Mouse (Mus musculus) heart, embryonic 15.5 days (tissue): ENCODE data around the gene Rnase11. TPM values are rescaled to one million over a fixed set of nuclear protein-coding genes. Genes with fewer than 3 reads are reported as not detected.
"Not testable (repeated sequence)": the region's sequence is repeated elsewhere in the genome, so short reads cannot be mapped to it uniquely, and the experiment has no call there.

Experiments used
- ATAC-seq: fragments of 200-750 bp; cut with Nextera tagmentation; replicated peaks from 2 replicates; pipeline ENCODE4 v1.8.0; 2017; ENCODE audit warnings: low read depth, moderate TSS enrichment; ENCODE audit not compliant: insufficient number of reproducible peaks, insufficient read depth, low FRiP score
- H3K27ac ChIP-seq: fragments of 300-500 bp; sonication (generic); 2 replicates; pipeline ENCODE4 v1.5.1; 2015; ENCODE audit warnings: mild to moderate bottlenecking, inconsistent platforms
- H3K27me3 ChIP-seq: fragments of 300-500 bp; sonication (generic); 2 replicates; pipeline ENCODE4 v1.6.1; 2015; ENCODE audit warnings: inconsistent platforms
- H3K36me3 ChIP-seq: fragments of 300-500 bp; sonication (generic); 2 replicates; pipeline ENCODE4 v1.6.1; 2015; ENCODE audit warnings: mild to moderate bottlenecking, inconsistent platforms
- H3K4me1 ChIP-seq: fragments of 300-500 bp; sonication (generic); replicated peaks from 2 replicates; pipeline ENCODE4 v1.6.1; 2015; ENCODE audit warnings: inconsistent platforms
- H3K4me2 ChIP-seq: fragments of 300-500 bp; sonication (generic); 2 replicates; pipeline ENCODE4 v1.6.1; 2015; ENCODE audit warnings: inconsistent platforms, mild to moderate bottlenecking, moderate library complexity
- H3K4me3 ChIP-seq: fragments of 300-500 bp; sonication (generic); 2 replicates; pipeline ENCODE4 v1.5.1; 2015; ENCODE audit warnings: mild to moderate bottlenecking, inconsistent platforms
- H3K9ac ChIP-seq: fragments of 300-500 bp; sonication (generic); 2 replicates; pipeline ENCODE4 v1.6.1; 2015; ENCODE audit warnings: mild to moderate bottlenecking, inconsistent platforms
- H3K9me3 ChIP-seq: fragments of 300-500 bp; sonication (generic); replicated peaks from 2 replicates; pipeline ENCODE4 v1.6.1; 2016; ENCODE audit warnings: inconsistent platforms
- WGBS: fragments of 180-500 bp; shearing (Covaris S2); methylation state at CpG from one replicate; pipeline ENCODE4 v1.1.7; 2015; ENCODE audit warnings: mixed read lengths; 5-methylcytosine and 5-hydroxymethylcytosine counted together
- polyA plus RNA-seq: library from polyadenylated mRNA; unstranded; fragments of >200 nt; fragmentation: Nextera tagmentation; extraction: Ambion mirVana; gene quantifications from 2 replicates; pipeline ENCODE4 v1.2.1, GENCODE M21; 2015

Gene Rnase11
- polyA plus RNA-seq, 1 experiment from 2014 or later, result not detected

DNA sequence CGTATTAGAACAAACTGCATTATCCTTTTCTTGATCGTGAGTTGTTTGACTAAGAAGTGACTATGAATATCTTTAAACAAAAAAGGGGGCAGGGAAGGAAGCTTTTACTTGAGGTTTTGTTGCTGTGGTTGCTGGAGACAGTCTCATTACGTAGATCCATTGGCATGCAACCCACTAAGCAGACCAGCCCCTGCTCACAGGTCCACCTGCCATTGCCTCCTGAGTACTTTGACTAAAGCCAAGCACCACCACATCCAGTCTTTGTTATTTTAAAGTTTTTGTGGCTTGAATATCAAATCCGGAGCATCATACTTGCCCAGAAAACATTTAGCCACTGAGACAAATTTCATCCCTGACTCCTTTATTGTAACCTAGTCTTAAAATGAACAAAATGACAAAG, 13.7 kb downstream of the Rnase11 start:
- WGBS, result 72% methylated on average over 4 of the region's 4 CpGs
- Histone ChIP-seq H3K4me3 (no peak overlapping the region), H3K4me2 (no peak overlapping the region), H3K36me3 (no peaks in the 10 kb centered on the region), H3K9ac (no peak overlapping the region), H3K9me3 (no peaks in the 10 kb centered on the region), H3K27me3 (no peaks in the 10 kb centered on the region), H3K4me1 (0 out of 2 replicates have a peak, but pooled peaks cover 6% of the 10 kb centered on the region), H3K27ac (no peak overlapping the region)
- no peak for ATAC-seq

- no peak overlapping the region for H3K27ac ChIP-seq
- no peak overlapping the region for H3K4me3 ChIP-seq
- H3K4me2 ChIP-seq, result no peak overlapping the region
- WGBS, result 58% methylated on average over 1 of the region's 1 CpGs
- no peaks in the 10 kb centered on the region for H3K36me3 ChIP-seq
- no peaks in the 10 kb centered on the region for H3K9me3 ChIP-seq
- ATAC-seq, result no peak
- H3K27me3 ChIP-seq, result no peaks in the 10 kb centered on the region
- no peak overlapping the region for H3K9ac ChIP-seq
- 0 out of 2 replicates have a peak, but pooled peaks cover 3% of the 10 kb centered on the region for H3K4me1 ChIP-seq
Measured at GRCm38 (mm10) chr14:51035206-51035605, 14.8 kb downstream of the Rnase11 start.

DNA sequence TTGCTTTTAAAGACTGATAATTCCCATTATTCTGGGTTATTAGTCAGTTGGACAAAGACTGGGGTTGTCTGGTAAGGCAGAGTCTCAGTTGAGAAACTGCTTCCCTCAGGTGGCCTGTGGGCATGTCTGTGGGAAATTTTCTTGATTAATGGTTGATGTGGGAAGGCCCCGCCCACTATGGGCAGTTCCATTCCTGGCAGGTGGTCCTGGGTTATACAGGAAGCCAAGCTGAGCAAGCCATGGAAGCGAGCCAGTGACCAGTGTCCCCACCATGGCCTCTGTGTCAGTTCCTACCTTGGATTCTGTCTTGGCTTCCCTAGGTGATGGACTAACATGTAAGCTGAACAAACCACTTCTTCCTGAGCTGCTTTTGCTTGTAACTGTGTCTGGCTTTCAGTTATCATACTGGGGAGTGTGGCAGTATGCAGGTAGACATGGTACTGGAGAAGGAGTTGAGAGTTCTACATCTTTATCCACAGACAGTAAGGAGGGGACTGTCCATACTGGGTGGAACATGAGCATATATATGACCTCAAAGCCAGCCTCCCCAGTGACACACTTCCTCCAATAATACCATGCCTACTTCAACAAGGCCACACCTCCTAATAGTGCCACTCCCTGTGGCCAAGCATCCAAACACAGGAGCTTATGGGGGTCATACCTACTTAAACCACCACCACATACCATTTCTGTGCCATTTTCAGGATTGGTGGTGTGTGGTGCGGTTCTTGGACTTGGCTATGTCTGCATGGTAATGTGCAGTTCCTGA, 22.4 kb downstream of the Rnase11 start:
- no peaks in the 10 kb centered on the region for H3K27me3 ChIP-seq
- no peak overlapping the region for H3K4me3 ChIP-seq
- WGBS, result 56% methylated on average over 3 of the region's 3 CpGs
- no peak overlapping the region for H3K9ac ChIP-seq
- no peaks in the 10 kb centered on the region for H3K9me3 ChIP-seq
- H3K4me2 ChIP-seq, result no peak overlapping the region
- ATAC-seq, result no peak
- H3K36me3 ChIP-seq, result no peaks in the 10 kb centered on the region
- H3K27ac ChIP-seq, result no peak overlapping the region
- no peaks in the 10 kb centered on the region for H3K4me1 ChIP-seq

DNA sequence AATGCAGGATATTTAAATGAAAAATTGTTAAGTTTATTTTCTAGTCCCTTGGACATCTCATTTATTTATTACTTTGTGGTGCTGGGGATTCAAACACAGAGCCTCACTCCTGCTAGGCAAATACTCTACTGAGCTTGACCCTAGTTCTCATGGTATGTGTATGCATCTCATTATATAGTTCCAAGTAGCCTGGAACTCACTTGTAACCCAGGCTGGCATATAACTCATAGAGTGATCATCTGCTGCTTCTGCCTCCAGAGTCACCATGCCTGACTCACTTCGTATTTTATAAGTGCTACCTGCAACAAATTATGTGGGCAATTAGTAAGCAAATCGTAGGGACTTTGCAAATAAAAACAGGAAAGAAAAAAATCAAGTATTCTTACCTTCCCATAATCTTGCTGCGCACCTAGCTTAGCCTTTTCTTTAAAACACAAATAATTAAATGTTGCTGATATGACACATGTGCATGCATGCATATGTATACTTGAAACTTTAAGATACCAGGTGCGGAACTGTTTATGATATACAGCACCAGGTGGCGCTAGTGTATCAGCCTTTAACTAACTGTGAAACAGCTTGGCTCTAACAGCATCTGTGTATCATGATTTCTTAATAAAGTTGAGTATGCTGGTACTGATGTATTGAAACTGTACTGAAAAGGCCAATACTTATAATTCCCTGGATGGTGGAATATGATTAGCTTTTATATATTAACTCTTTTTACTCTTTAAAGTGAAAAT, 23.4 kb downstream of the Rnase11 start:
- no peak overlapping the region for H3K9ac ChIP-seq
- no peak overlapping the region for H3K27ac ChIP-seq
- 37% methylated on average over 5 of the region's 5 CpGs for WGBS
- ATAC-seq, result 0 out of 2 replicates have a peak, but pooled peaks have one; percentile 27
- no peaks in the 10 kb centered on the region for H3K36me3 ChIP-seq
- no peaks in the 10 kb centered on the region for H3K27me3 ChIP-seq
- H3K4me2 ChIP-seq, result no peak overlapping the region
- H3K4me1 ChIP-seq, result no peaks in the 10 kb centered on the region
- H3K4me3 ChIP-seq, result no peak overlapping the region
- no peaks in the 10 kb centered on the region for H3K9me3 ChIP-seq

GRCm38 (mm10) chr14:51024820-51025219, 25.1 kb downstream of the Rnase11 start:
- ATAC-seq, result no peak
- Histone ChIP-seq H3K27me3 (no peaks in the 10 kb centered on the region), H3K9me3 (no peaks in the 10 kb centered on the region), H3K4me2 (no peak overlapping the region), H3K4me3 (no peak overlapping the region), H3K36me3 (no peaks in the 10 kb centered on the region), H3K4me1 (no peaks in the 10 kb centered on the region), H3K9ac (no peak overlapping the region), H3K27ac (no peak overlapping the region)
- WGBS, result 70% methylated on average over 1 of the region's 1 CpGs

- Histone ChIP-seq H3K27ac (no peak overlapping the region), H3K9ac (no peak overlapping the region), H3K36me3 (no peaks in the 10 kb centered on the region), H3K4me2 (no peak overlapping the region), H3K4me3 (no peak overlapping the region), H3K4me1 (no peaks in the 10 kb centered on the region), H3K27me3 (no peaks in the 10 kb centered on the region), H3K9me3 (no peaks in the 10 kb centered on the region)
- no peak for ATAC-seq
- 79% methylated on average over 4 of the region's 4 CpGs for WGBS
Measured at GRCm38 (mm10) chr14:51023457-51023856, 26.5 kb downstream of the Rnase11 start.

- no peaks in the 10 kb centered on the region for H3K27me3 ChIP-seq
- no peak overlapping the region for H3K4me2 ChIP-seq
- H3K36me3 ChIP-seq, result no peaks in the 10 kb centered on the region
- no peak overlapping the region for H3K9ac ChIP-seq
- ATAC-seq, result peak; percentile 60; the same call in 1 of the 2 replicates
- peak overlapping the region; percentile 15; the same call in 1 of the 2 replicates for H3K27ac ChIP-seq
- H3K4me1 ChIP-seq, result peaks cover 5% of the 10 kb centered on the region
- no peaks in the 10 kb centered on the region for H3K9me3 ChIP-seq
- 45% methylated on average over 3 of the region's 3 CpGs for WGBS
- H3K4me3 ChIP-seq, result no peak overlapping the region
Measured at GRCm38 (mm10) chr14:51017256-51017655, 32.7 kb downstream of the Rnase11 start.

GRCm38 (mm10) chr14:51015780-51016179, 34.2 kb downstream of the Rnase11 start:
- H3K27me3 ChIP-seq, result no peaks in the 10 kb centered on the region
- H3K27ac ChIP-seq, result no peak overlapping the region
- peaks cover 5% of the 10 kb centered on the region for H3K4me1 ChIP-seq
- H3K9ac ChIP-seq, result no peak overlapping the region
- no peak overlapping the region for H3K4me3 ChIP-seq
- no peaks in the 10 kb centered on the region for H3K36me3 ChIP-seq
- no peak overlapping the region for H3K4me2 ChIP-seq
- no peak for ATAC-seq
- no peaks in the 10 kb centered on the region for H3K9me3 ChIP-seq

- ATAC-seq, H3K4me3 ChIP-seq, H3K27ac ChIP-seq, H3K9me3 ChIP-seq, H3K4me2 ChIP-seq, H3K36me3 ChIP-seq, H3K4me1 ChIP-seq, H3K27me3 ChIP-seq, H3K9ac ChIP-seq: not testable (repeated sequence)
- WGBS, result 87% methylated on average over 3 of the region's 3 CpGs
Measured at GRCm38 (mm10) chr14:51014724-51015123, 35.2 kb downstream of the Rnase11 start.

DNA sequence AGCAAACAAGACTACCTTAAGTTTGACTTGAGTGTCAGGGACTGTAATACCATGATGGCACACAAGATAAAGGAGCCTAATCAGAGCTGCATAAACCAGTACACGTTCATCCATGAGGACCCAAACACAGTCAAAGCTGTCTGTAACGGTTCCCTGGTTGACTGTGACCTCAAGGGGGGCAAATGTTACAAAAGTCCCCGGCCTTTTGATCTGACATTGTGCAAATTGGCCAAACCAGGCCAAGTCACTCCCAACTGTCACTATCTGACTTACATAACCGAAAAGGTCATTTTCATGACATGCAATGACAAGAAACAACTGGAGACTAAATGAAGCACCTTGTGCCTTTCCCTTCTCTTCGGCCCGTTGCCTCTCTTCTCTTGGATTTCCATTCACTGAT, 40.4 kb downstream of the Rnase11 start:
- no peak overlapping the region for H3K9ac ChIP-seq
- peaks cover 22% of the 10 kb centered on the region for H3K4me1 ChIP-seq
- H3K27ac ChIP-seq, result peak overlapping the region; percentile 91
- 77% methylated on average over 6 of the region's 6 CpGs for WGBS
- no peaks in the 10 kb centered on the region for H3K36me3 ChIP-seq
- no peaks in the 10 kb centered on the region for H3K9me3 ChIP-seq
- ATAC-seq, result no peak
- H3K4me2 ChIP-seq, result no peak overlapping the region
- H3K27me3 ChIP-seq, result no peaks in the 10 kb centered on the region
- no peak overlapping the region for H3K4me3 ChIP-seq

GRCm38 (mm10) chr14:51008781-51009180, 41.2 kb downstream of the Rnase11 start:
- no peaks in the 10 kb centered on the region for H3K9me3 ChIP-seq
- no peaks in the 10 kb centered on the region for H3K27me3 ChIP-seq
- ATAC-seq, result no peak
- peak overlapping the region; percentile 91 for H3K27ac ChIP-seq
- no peaks in the 10 kb centered on the region for H3K36me3 ChIP-seq
- H3K9ac ChIP-seq, result no peak overlapping the region
- no peak overlapping the region for H3K4me3 ChIP-seq
- 0 out of 2 replicates have a peak overlapping the region, but pooled peaks have one; percentile 10 for H3K4me2 ChIP-seq
- H3K4me1 ChIP-seq, result peaks cover 22% of the 10 kb centered on the region
- 67% methylated on average over 4 of the region's 4 CpGs for WGBS
